Mouse (Mus musculus) kidney, adult 2 months (tissue): ENCODE results near the gene Tmem255b.

Experiments used
- CTCF ChIP-seq: fragments of 200-500 bp; conservative IDR thresholded peaks from 2 replicates; pipeline ENCODE4 v1.5.1; 2011; ENCODE audit warnings: low read depth, mild to moderate bottlenecking, control low read depth, low read length, moderate library complexity, mixed read lengths; ENCODE audit not compliant: insufficient read depth, insufficient read length
- POLR2A ChIP-seq: fragments of 200-500 bp; IDR thresholded peaks from one replicate; pipeline ENCODE4 v1.6.1; 2011; ENCODE audit warnings: low read depth, low read length, control low read depth

GRCm38 (mm10) chr8:13462392-13462791, 27.4 kb downstream of the Tmem255b start:
- TF ChIP-seq CTCF = no peak
- no peak for TF ChIP-seq POLR2A
